Mouse (Mus musculus): ENCODE data around the gene Ifrd2. TPM values are rescaled to one million over a fixed set of nuclear protein-coding genes. Genes with fewer than 3 reads are reported as not detected.

Gene Ifrd2
- total RNA-seq, 2 experiments from 2014 or later = 37.8 to 43.1 TPM

DNA sequence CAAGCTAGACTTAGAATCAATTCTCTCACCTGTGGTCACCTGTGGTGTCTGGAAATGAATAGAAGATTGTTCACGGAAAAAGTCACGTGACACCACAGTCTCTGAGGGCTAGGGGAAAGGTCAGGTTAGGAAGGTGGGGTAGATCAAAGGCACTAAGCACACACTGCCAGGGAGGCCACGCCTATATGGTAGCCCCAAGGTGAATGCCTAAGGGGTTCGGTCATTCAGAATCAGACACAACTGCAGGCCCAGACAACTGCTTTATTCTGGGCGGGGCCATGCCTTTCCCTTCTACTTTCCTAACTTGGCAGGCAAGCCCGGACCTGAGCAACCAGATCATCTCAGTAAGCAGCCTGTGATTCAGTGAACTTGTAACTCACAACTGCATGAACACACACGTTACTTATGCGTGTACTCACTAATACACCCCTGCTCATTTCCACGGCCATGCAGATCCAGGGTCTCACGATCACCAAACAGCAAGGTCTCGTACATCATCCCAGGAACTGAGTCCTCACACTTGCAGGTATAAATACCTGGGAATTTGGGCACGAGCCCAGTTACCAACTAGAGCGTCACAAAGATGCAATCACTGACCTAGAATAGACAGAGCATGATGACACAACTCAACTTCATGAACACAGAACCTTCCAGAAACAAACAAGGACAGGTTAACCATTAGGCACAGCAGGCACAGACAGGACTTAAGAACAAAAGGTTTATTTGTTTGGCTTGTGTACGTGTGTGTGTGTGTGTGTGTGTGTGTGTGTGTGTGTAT lies 11.7 kb upstream of the Ifrd2 start:
- DNase-seq = no peak

DNA sequence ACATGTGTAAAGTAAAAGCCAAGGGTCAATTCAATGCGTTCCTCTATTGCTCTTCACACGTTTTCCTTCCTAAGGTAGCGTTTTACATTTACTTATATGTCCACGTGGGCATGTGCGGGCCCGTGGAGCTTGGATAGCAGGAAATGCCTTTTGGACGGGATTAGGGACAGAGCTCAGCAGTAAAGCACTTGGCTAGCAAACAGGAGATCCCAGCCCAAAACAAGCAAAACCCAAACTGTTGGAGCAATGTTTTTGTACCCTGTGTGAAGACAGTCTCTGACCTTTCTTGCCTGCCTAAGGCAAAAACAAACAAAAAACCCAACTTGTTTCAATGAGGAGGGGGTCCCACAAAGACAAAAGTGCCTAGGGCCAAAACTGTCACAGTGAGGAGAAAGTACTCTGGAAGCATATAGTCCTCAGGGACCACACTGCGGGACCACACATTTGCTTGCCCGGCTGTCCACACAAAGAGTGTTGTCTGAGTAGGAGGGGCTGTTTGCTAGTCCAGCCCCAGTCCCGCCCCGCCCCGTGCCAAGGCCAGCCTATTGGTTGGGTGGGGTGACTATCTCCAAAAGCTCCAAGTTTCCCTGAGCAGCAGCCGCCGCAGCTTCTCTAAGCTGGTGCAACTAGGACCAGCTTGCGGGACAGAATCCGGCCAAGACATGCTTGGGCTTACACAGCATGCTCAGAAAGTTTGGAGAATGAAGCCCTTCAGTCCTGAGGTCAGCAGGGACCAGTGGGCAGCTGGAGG lies 10.9 kb upstream of the Ifrd2 start, which contains the start of gene Hyal1:
Gene Hyal1 (plus strand): TSS at position 571 of the 751 bp plus-strand sequence.
- peak; percentile 87 to 91 for DNase-seq

DNA sequence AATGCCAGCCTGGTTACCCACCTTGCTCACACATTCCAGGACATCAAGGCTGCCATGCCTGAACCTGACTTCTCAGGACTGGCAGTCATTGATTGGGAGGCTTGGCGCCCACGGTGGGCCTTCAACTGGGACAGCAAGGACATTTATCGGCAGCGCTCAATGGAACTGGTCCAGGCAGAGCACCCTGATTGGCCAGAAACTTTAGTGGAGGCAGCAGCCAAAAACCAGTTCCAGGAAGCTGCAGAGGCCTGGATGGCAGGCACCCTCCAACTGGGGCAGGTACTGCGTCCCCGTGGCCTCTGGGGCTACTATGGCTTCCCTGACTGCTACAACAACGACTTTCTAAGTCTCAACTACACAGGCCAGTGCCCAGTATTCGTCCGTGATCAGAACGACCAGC lies 9.6 kb upstream of the Ifrd2 start:
- DNase-seq = peak in 1 of 2 experiments; percentile 52

DNA sequence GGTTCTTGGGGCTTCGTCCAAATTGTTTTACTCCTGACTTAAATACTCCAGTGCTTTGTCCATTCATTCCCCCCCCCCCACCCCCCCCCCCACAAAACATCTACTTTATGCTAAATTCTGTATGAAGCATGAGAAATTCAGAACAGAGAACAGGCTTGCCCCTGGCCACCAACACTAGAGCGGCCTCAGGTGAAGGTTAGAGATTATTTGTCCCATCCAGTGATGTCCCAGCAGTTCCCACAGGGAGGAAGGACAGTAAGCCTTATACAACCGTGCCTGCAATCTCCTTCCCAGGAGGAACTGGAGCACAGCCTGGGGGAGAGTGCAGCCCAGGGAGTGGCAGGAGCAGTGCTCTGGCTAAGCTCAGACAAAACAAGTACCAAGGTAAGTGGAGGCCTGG lies 8.9 kb upstream of the Ifrd2 start, which contains the start of gene Naa80:
Gene Naa80 (plus strand): TSS at position 301 of the 400 bp plus-strand sequence.
- DNase-seq = no peak

DNA sequence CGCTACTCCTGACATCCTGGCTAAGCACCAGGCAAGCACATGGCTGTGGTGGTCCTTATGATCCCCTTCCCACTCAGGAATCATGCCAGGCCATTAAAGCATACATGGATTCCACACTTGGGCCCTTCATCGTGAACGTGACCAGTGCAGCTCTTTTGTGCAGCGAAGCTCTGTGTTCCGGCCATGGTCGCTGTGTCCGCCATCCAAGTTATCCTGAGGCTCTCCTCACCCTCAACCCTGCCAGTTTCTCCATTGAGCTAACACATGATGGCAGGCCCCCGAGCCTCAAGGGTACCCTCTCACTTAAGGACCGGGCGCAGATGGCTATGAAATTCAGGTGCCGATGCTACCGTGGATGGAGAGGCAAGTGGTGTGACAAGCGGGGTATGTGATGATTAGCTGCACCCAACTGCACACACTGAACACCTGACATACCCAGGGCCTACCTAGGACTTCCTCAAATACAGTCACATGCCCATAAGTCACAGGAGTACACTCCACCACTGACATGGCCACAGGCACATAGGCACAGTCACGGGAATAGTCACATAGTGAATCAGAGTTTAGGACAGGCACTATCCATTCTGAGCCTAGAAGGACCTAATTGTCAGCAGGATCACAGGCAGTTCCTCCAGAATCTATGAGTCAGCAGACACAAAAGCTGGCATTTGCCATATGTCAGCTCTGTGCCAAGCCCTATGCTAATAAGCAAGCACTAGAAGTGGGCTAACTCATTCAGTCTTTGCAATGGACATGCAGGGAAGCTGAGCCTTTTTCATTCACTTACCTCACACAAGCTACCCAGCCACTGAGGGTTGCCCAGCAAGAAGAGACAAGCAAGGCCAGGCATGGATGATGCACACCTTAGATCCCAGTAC lies 8.2 kb upstream of the Ifrd2 start:
- no peak for DNase-seq

DNA sequence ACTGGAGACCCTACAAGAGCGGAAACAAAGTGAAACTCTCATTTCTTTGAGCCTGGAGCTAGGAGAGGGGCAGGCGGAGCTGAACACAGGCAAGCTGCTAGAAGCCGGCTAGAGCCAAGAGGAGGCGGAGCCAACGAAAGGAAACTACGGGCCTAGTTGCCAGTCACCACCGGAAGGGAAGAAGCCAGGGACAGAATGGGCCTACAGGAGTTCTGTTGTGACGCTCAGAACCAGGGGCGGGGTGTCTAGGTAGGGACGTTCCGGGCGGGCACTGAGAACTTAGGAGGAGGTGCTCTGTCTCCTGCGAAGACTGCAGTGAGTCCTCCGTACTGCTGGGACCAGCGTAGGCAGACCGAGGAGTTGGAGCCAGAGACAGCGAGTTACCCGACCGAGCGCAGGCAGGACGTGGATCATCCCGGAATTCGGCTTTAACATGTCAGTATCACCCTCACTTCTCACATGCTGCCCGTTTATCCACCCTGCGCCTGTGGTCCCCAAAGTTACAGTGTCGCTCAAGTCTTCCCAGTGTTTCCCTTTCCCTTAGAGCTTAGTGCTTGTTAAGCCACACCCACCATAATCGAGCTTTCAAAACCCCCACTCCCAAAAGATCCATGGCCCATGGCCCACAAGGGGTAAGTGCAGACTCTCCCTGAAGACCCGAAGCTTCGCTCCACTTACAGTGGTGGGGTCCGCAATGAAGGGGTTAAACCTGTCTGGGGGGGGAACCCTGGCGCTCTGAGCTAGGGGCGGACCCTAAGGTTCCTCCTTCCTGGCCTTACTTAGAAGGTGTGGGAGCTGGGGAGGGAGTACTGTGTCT lies 6.7 kb upstream of the Ifrd2 start, which contains the start of gene Hyal3:
Gene Hyal3 (plus strand): TSS at position 318 of the 817 bp plus-strand sequence.
- DNase-seq = peak; percentile 93 to 94

DNA sequence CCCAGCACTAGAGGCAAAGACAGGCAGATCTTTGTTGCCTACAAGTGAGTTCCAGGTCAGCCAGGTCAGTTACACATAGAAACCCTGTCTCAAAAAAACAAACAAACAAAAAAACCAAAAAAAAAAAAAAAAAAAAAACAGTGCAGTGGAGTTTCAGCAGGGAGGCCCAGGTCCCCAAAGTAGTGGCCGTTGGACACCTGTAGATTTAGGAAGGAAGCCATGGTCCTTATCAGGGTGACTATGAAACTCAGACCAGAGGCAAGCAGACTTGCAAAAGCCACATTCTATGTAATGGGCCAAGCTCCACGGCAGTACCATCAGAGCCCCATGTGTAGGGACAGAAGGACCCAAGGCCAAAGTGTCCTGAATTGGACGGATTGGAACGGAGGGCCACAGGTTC lies 5.9 kb upstream of the Ifrd2 start:
- no peak for DNase-seq

DNA sequence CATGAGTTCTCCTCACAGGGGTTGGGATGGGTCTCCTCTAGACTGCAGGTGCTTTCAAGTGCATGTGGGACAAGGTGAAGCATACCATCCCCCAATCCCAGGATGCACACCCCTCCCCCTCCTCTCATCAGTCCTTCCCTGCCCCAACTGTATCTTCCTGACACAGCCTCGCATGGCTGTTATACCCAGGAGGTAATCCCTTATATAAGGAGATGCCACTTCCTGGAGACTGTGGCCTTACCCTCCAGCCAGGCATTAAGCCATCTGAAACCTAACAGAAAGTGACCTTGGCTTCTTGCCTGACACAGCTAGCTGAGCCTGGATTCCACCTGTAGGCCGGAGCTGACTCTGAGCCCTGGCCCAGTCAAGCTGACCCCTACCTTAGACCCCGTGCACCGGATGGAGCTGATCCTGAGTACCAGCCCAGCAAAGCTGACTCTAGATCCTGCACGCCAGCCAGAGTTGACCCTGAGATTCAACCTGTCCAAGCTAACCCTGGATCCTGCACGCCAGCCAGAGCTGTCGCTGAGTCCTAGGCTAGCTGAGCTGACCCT lies 4.9 kb upstream of the Ifrd2 start:
- no peak for DNase-seq

DNA sequence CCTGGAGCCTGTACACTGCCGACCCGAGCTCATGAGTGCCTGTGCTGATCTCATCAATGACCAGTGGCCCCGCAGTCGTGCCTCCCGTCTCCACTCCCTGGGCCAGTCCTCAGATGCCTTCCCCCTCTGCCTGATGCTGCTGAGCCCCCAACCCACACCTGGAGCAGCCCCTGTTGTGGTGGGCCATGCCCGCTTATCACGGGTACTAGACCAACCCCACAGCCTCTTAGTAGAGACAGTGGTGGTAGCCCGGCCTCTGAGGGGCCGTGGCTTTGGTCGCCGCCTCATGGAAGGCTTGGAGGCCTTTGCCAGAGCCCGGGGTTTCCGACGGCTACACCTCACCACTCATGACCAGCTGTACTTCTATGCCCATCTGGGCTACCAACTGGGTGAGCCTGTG lies 4.3 kb upstream of the Ifrd2 start:
- no peak for DNase-seq

DNA sequence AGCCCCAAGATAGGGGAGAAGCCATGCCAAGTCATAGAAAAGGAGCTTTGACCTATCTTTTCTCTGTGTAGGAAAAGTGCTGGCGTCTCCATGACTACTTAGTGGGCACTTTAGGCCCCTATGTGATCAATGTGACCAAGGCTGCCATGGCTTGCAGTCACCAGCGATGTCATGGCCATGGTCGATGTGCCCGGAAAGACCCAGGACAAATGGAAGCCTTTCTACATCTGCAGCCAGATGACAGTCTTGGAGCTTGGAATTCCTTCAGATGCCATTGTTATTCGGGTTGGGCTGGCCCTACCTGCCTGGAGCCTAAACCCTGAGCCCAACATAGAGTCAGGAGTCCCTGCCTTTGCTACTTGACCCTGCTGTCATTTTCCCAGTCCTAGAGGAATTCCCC lies 938 bp upstream of the Ifrd2 start:
- no peak for DNase-seq

DNA sequence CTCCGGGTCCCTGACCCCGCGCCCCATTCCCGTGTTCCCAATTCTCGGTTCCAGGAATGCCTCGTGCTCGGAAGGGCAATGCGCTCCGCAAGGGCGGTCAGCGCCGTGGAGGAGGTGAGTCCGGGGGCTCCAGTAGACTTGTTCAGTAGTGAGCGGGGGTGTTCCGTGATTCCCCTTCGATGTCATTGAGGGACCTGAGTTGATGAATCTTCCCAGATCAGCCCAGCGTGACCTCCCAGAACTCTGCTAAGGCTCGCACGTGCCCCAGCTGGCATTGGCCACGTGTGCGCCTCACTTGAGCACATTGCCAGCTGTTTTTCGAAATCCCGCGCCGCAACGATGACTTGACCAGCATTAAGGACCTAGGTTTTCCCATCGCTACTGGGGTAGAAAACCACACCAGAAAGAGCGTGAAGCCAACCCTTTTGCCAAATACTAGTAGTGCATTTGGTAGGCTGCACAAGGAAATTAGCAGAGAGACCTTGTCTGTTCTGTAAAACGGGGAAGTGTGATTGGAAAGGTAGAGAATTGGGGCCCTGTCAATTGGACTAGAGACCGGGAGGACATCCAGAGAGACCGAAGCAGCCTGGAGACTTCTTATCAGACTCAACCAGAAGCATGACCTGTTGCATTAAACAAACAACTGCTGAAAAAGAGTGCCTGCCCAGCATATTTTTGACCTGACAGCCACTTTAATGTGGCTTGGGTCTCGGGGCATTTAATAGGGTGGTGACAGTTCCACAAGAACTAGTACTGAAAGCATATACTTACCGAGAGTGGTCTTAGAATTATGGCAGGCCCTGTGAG lies 594 bp downstream of the Ifrd2 start:
- DNase-seq = peak; percentile 62 to 75

DNA sequence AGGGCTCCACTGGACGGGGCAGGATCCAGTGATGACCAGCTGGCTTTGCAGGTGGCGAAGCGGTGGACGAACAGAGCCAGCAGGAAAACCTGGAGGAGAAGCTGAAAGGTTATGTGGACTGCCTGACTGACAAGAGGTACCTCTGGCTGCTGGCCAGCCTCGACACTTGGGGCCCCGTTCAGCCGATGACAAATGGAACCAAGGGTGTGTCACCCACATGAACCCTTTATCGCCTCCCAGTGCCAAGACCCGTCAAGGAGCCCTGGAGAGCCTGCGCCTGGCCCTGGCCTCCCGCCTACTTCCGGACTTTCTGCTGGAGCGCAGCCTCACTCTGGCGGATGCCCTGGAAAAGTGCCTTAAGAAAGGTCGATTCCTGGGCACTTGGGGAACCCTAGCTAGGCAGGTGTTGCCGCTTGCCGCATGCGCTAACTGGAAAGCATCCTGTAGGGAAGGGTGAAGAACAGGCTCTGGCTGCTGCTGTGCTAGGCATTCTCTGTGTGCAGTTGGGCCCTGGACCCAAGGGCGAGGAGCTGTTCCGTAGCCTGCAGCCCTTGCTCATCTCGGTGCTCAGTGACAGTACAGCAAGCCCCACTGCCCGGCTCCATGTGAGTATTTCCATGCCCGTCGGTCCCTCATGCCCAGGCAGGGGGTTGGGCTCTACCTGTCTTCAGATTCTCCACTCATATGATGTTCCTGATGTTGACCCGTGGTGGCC lies 2.8 kb downstream of the Ifrd2 start:
- DNase-seq = no peak

DNA sequence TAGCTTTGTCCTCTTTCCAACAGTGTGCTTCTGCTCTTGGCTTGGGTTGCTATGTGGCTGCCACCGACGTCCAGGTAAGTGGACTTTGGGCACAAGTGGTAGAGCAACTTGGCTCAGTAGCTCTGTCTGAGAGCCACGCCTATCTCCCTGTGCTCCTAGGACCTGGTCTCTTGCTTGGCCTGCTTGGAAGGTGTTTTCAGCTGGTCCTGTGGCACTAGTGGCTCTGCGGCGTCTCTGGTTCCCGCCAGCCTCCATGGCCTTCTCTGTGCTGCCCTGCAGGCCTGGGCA lies 3.3 kb downstream of the Ifrd2 start:
- DNase-seq = no peak

DNA sequence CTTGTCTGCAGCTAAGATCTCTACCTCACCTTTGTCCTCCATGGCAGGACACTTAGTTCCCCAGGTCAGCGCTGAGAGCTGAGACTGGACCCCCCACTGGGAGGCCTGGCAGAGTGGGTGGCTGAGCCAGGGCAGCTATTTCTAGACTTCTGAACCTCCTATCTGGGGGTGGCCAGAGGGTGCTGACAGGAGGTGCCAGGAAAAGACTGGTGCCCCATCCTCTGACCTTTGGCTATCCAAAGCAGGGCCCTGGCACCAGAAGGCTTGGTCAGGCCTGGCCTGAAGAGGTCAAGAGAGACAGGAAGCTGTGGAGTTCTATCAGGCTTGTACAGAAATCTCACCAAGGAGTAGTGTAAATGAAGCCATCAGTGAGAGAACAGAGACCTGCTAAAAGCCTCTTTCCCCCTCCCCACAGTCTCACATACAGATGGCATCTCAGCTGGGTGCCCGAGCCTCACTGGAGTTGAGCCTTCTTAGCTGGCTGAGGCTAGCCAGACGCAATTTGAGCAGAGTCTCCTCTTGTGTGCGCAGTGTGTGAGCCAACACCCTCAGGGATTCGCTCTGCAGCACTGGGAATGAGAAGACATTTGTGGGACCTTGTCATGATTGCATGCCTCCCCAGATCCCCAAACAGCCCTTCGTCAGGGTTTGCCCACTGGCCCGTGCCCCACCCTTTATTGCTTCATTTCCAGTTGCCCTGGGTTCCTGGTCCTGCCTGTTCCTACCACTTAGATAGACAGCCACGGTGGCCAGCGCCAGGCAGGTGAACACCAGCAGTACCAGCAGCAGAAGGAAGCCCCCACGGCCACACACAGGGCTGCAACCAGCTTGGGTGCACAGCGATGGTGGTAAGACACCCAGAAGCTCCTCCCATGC lies 5.9 kb downstream of the Ifrd2 start:
- no peak for DNase-seq

DNA sequence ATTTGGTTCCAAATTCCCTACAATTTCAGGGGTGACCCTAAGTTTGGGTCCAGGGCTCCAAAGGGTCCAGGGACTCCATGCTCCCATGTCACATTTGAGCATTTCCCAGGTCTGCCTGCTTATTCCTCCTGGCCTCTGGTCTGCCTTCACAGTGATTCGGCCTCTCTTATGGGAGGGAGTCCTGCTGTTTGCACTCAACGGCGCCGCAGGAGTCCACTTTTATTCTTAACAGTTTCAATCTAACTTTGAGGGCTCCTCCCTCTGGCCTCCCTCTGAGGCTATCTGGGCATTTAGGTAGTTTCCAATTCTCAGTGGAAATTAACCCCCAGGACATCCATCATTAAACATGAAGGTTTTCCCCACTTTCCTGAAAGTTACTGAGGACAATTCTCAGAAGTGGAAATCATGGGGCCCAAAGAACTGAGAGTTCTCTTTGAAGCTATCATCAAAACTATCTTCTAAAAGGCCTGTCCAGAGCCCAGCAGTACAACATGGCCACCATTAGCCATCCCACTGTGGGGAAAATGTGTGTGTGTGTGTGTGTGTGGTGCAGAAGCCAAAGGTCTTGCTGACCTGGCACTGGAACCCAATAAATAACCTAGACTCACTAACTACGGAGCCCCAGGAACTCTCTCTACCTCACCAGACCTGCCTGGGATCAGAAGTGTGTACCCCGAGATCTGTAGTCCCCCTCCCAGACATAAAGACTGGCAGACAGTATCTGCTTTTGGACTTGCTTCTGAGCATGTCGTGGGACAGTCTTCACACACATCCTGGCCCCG lies 7.0 kb downstream of the Ifrd2 start:
- no peak for DNase-seq

DNA sequence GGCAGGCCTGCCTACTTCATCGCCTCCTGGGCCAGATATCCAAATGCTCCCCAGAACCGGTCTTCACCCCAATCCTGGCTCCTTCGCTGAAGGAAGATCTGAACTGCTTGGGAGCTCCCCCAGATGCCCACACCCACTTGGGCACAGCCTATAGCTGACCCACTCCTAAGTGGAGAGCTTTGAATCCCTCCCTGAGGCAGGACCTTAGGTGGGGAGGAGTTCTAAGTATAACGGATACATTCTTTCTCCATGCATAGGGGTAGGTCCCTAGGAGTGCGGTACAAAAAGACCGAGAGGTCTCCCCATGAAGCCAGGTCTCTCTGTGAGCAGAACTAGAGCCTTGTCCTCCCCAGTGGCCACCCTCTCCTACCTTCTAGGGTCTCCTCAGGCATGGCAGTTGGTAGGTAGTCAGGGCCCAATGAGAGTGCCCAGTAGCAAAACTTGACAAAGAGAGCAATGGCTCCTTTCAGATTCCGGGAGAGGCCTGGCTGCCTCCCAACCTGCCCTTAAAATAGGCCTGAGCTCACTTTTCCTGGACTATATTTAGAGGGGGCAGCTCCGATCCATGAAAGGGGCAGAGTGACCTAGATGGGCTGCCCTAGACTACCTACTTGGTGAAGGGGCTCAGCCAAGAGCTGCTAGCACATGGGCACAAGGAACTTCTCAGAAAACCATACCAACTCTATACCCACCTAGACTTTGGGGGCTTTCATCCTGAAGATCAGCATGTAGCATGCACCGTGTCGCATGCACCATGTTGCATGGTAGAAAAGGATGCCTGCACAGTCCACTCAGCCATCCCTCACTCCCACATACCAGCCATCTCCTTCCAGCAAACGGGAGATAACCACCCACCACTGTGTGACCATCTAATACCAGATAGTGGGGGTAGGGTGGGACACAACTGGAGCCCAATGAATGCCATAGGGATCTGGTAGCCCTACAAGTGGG lies 9.5 kb downstream of the Ifrd2 start:
- DNase-seq = peak in 1 of 2 experiments; percentile 41

DNA sequence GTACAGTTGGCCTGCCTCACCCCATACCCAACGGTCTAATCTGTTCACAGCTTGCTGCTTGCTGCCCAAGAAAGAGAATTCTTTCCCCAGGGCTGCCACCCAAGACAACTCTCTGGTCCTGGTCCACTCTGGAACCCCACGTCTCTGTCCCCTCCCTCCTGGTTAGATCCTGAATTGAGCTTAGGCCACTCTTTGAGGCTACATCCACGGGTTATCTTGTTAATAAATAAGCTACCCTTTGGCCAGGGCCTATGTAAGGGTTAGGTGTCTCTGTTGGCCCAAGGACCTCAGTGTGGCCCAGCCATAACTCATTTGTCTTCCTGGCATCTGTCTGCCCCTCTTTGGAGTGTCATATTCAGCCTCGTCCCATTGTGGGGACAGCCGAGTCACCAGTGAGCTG lies 10.9 kb downstream of the Ifrd2 start:
- no peak for DNase-seq
